Mouse (Mus musculus): ENCODE data around the gene Olfr152.

The Olfr152 gene

GRCm38 (mm10) chr2:87779183-87779582 is at the start of gene Olfr152:
Olfr152 (plus strand) TSS chr2:87779483.
- DNase-seq (ENCODE audit: low spot score in 2 of 2), result no peak

- no peak for DNase-seq (ENCODE audit: low spot score in 2 of 2)
Observed at GRCm38 (mm10) chr2:87739878-87740277, 39.4 kb upstream of the Olfr152 start, which contains the start of gene Olfr1138. Olfr1138 (minus strand) TSS chr2:87739978.

- no peak for DNase-seq (ENCODE audit: low spot score in 2 of 2)
Observed at GRCm38 (mm10) chr2:87743452-87743851, 35.8 kb upstream of the Olfr152 start, which contains the start of gene Olfr1140. Olfr1140 (plus strand) TSS chr2:87743752.

GRCm38 (mm10) chr2:87753891-87754290 is 25.4 kb upstream of the Olfr152 start, which contains the start of gene Olfr1141:
Olfr1141 (minus strand) TSS chr2:87753991.
- DNase-seq (ENCODE audit: low spot score in 2 of 2), result no peak

GRCm38 (mm10) chr2:87776143-87776542 is 3.1 kb upstream of the Olfr152 start:
- DNase-seq (ENCODE audit: low spot score in 2 of 2), result no peak

- DNase-seq (ENCODE audit: low spot score in 2 of 2), result no peak
Observed at GRCm38 (mm10) chr2:87800292-87800691, 21.0 kb downstream of the Olfr152 start, which contains the start of gene Olfr1143. Olfr1143 (plus strand) TSS chr2:87800592.

- DNase-seq (ENCODE audit: low spot score in 2 of 2), result no peak
Observed at GRCm38 (mm10) chr2:87809522-87809921, 30.2 kb downstream of the Olfr152 start, which contains the start of gene Olfr1145. Olfr1145 (plus strand) TSS chr2:87809822.

GRCm38 (mm10) chr2:87830233-87830632 is 51.0 kb downstream of the Olfr152 start, which contains the start of gene Olfr1148:
Olfr1148 (plus strand) TSS chr2:87830533.
- DNase-seq (ENCODE audit: low spot score in 2 of 2), result no peak

Data from urinary bladder, postnatal 36 days (tissue).